Mouse (Mus musculus): ENCODE results near the gene Plekhg6. TPM values are rescaled to one million over a fixed set of nuclear protein-coding genes. Genes with fewer than 3 reads are reported as not detected.

The Plekhg6 gene
- polyA plus RNA-seq, 1 experiment, result not detected

GRCm38 (mm10) chr6:125344084-125344483 is 36.5 kb downstream of the Plekhg6 start:
- H3K36me3 ChIP-seq (ENCODE audit: control insufficient read depth), result no peaks in the 10 kb centered on the region
- peaks cover 10% of the 10 kb centered on the region for H3K27me3 ChIP-seq (ENCODE audit: control insufficient read depth)
- no peak overlapping the region for H3K4me3 ChIP-seq (replicated peaks)
- no peak for TF ChIP-seq TAL1 (IDR thresholded peaks at IDR 0.05; ENCODE audit: low read length)
- no peak for TF ChIP-seq GATA1 (IDR thresholded peaks at IDR 0.05; ENCODE audit: low read length)
- no peaks in the 10 kb centered on the region for H3K9me3 ChIP-seq (ENCODE audit: control insufficient read depth, low read length)
- H3K4me1 ChIP-seq (ENCODE audit: control insufficient read depth), result peaks cover 4% of the 10 kb centered on the region

GRCm38 (mm10) chr6:125342198-125342597 is 38.4 kb downstream of the Plekhg6 start:
- H3K36me3 ChIP-seq (ENCODE audit: control insufficient read depth), result no peaks in the 10 kb centered on the region
- H3K9me3 ChIP-seq (ENCODE audit: control insufficient read depth, low read length), result no peaks in the 10 kb centered on the region
- H3K4me3 ChIP-seq (replicated peaks), result no peak overlapping the region
- no peak for TF ChIP-seq GATA1 (IDR thresholded peaks at IDR 0.05; ENCODE audit: low read length)
- TF ChIP-seq TAL1 (IDR thresholded peaks at IDR 0.05; ENCODE audit: low read length), result no peak
- no peaks in the 10 kb centered on the region for H3K27me3 ChIP-seq (ENCODE audit: control insufficient read depth)
- H3K4me1 ChIP-seq (ENCODE audit: control insufficient read depth), result no peaks in the 10 kb centered on the region

GRCm38 (mm10) chr6:125340244-125340643 is 40.3 kb downstream of the Plekhg6 start:
- Histone ChIP-seq H3K36me3 (ENCODE audit: control insufficient read depth) (no peaks in the 10 kb centered on the region), H3K27me3 (ENCODE audit: control insufficient read depth) (no peaks in the 10 kb centered on the region), H3K9me3 (ENCODE audit: control insufficient read depth, low read length) (no peaks in the 10 kb centered on the region), H3K4me3 (replicated peaks) (no peak overlapping the region), H3K4me1 (ENCODE audit: control insufficient read depth) (no peaks in the 10 kb centered on the region)
- no peak for TF ChIP-seq GATA1 (IDR thresholded peaks at IDR 0.05; ENCODE audit: low read length)
- no peak for TF ChIP-seq TAL1 (IDR thresholded peaks at IDR 0.05; ENCODE audit: low read length)

GRCm38 (mm10) chr6:125338791-125339660 is 41.6 kb downstream of the Plekhg6 start:
- no peaks in the 10 kb centered on the region for H3K9me3 ChIP-seq (ENCODE audit: control insufficient read depth, low read length)
- H3K27me3 ChIP-seq (ENCODE audit: control insufficient read depth), result no peaks in the 10 kb centered on the region

GRCm38 (mm10) chr6:125334356-125334755 is 46.2 kb downstream of the Plekhg6 start:
- peaks cover 5% of the 10 kb centered on the region for H3K4me1 ChIP-seq (ENCODE audit: control insufficient read depth)
- H3K36me3 ChIP-seq (ENCODE audit: control insufficient read depth), result no peaks in the 10 kb centered on the region
- no peak overlapping the region for H3K4me3 ChIP-seq (replicated peaks)
- TF ChIP-seq TAL1 (IDR thresholded peaks at IDR 0.05; ENCODE audit: low read length), result no peak
- TF ChIP-seq GATA1 (IDR thresholded peaks at IDR 0.05; ENCODE audit: low read length), result no peak
- H3K9me3 ChIP-seq (ENCODE audit: control insufficient read depth, low read length), result no peaks in the 10 kb centered on the region
- peaks cover 9% of the 10 kb centered on the region for H3K27me3 ChIP-seq (ENCODE audit: control insufficient read depth)

More at GRCm38 (mm10) chr6:125338791-125339660, 41.6 kb downstream of the Plekhg6 start:
- H3K4me3 ChIP-seq (replicated peaks), result no peak overlapping the region
- H3K36me3 ChIP-seq (ENCODE audit: control insufficient read depth), result no peaks in the 10 kb centered on the region
- no peaks in the 10 kb centered on the region for H3K4me1 ChIP-seq (ENCODE audit: control insufficient read depth)
- TF ChIP-seq TAL1 (IDR thresholded peaks at IDR 0.05; ENCODE audit: low read length) (no peak), GATA1 (IDR thresholded peaks at IDR 0.05; ENCODE audit: low read length) (no peak)

- no peak overlapping the region for H3K4me3 ChIP-seq (replicated peaks)
- H3K4me1 ChIP-seq (ENCODE audit: control insufficient read depth), result peaks cover 5% of the 10 kb centered on the region
- no peaks in the 10 kb centered on the region for H3K36me3 ChIP-seq (ENCODE audit: control insufficient read depth)
- TF ChIP-seq TAL1 (IDR thresholded peaks at IDR 0.05; ENCODE audit: low read length) (no peak), GATA1 (IDR thresholded peaks at IDR 0.05; ENCODE audit: low read length) (no peak)
- no peaks in the 10 kb centered on the region for H3K9me3 ChIP-seq (ENCODE audit: control insufficient read depth, low read length)
- H3K27me3 ChIP-seq (ENCODE audit: control insufficient read depth), result peaks cover 9% of the 10 kb centered on the region
These were observed 47.3 kb downstream of the Plekhg6 start for GRCm38 (mm10) chr6:125333112-125333899.

- Histone ChIP-seq H3K27me3 (ENCODE audit: control insufficient read depth) (peaks cover 9% of the 10 kb centered on the region), H3K36me3 (ENCODE audit: control insufficient read depth) (no peaks in the 10 kb centered on the region), H3K4me1 (ENCODE audit: control insufficient read depth) (peaks cover 5% of the 10 kb centered on the region), H3K4me3 (replicated peaks) (peak overlapping the region; percentile 45), H3K9me3 (ENCODE audit: control insufficient read depth, low read length) (no peaks in the 10 kb centered on the region)
- TF ChIP-seq TAL1 (IDR thresholded peaks at IDR 0.05; ENCODE audit: low read length), result no peak
- no peak for TF ChIP-seq GATA1 (IDR thresholded peaks at IDR 0.05; ENCODE audit: low read length)
These were observed 49.8 kb downstream of the Plekhg6 start for GRCm38 (mm10) chr6:125330626-125331326.

GRCm38 (mm10) chr6:125328243-125328642 is 52.4 kb downstream of the Plekhg6 start:
- peaks cover 9% of the 10 kb centered on the region for H3K27me3 ChIP-seq (ENCODE audit: control insufficient read depth)
- H3K36me3 ChIP-seq (ENCODE audit: control insufficient read depth), result no peaks in the 10 kb centered on the region
- H3K4me1 ChIP-seq (ENCODE audit: control insufficient read depth), result peaks cover 5% of the 10 kb centered on the region
- H3K9me3 ChIP-seq (ENCODE audit: control insufficient read depth, low read length), result no peaks in the 10 kb centered on the region
- TF ChIP-seq TAL1 (IDR thresholded peaks at IDR 0.05; ENCODE audit: low read length), result no peak
- TF ChIP-seq GATA1 (IDR thresholded peaks at IDR 0.05; ENCODE audit: low read length), result no peak
- no peak overlapping the region for H3K4me3 ChIP-seq (replicated peaks)

All from erythroblast, embryonic 14.5 days (primary cell).